Mouse (Mus musculus): ENCODE results near the gene Minos1. TPM values are rescaled to one million over a fixed set of nuclear protein-coding genes. Genes with fewer than 3 reads are reported as not detected.

Gene Minos1
- 640 and 697 TPM in 2 replicates for polyA plus RNA-seq (2015; fragmentation: Nextera tagmentation; extraction: Ambion mirVana)

DNA sequence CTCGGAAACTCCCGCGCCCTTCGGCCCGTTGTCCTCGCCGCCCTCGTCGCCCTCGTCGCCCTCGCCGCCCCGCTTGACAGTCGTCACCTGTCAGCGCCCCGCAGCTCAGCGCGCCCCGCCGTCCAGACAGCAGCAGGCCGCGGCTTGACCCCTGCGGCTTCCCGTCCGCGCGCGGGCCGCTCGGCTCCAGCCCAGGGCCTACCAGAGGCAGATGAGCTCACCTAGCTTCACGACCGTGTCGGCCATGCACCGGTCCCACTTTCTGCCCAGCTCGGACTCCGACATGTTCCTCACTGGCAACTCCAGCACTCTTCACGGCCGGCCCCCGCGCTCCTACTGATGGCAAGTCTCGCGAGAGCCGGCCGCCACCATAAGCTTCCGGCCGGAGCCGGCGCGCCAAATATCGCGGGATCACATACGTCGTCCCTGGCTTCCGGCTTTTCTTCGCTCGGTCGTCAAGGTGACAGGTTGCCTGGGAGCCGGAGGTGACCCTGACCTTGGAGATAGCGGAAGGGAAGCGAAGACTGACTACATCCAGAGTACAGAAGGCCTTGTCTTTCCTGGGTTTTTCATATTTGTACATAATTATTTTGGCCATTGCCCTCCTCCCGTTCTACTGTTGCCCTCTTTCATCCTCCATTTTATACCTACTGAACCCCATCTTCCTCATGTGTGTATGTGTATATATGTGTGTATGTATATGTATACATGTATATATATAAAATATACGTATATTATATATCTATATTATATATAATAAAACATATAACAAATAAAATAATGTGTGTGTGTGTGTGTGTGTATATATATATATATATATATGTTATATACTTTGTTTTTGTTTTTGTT lies at the start of gene Minos1:
Minos1 (minus strand) TSS at position 413 of the 849 bp plus-strand sequence.
- Histone ChIP-seq H3K9ac (ENCODE audit: low read length) (peak within 1 kb of the TSS; percentile 98), H3K4me2 (ENCODE audit: low read depth, low read length) (peak within 1 kb of the TSS; percentile 94), H3K27ac (ENCODE audit: low read length) (peak within 1 kb of the TSS; percentile 98), H3K4me1 (ENCODE audit: control insufficient read depth, insufficient read depth, low read length) (peaks cover 16% of the 10 kb centered on the region), H3K4me3 (ENCODE audit: low read length) (peak within 1 kb of the TSS; percentile 96), H3K9me3 (replicated peaks; ENCODE audit: control insufficient read depth, low read length) (no peaks in the 10 kb centered on the region), H3K27me3 (ENCODE audit: control insufficient read depth, insufficient read depth, low read length) (no peaks in the 10 kb centered on the region), H3K36me3 (ENCODE audit: control insufficient read depth, insufficient read depth) (peaks cover 5% of the 10 kb centered on the region; the same call in 1 of the 2 replicates)
- under 1% methylated on average over 63 of the region's 63 CpGs for whole genome bisulfite sequencing
- peak; percentile 96 for ATAC-seq (replicated peaks; ENCODE audit: extremely low read depth, insufficient read depth, low FRiP score)

- Histone ChIP-seq H3K4me2 (ENCODE audit: low read depth, low read length) (no peak overlapping the region), H3K4me1 (ENCODE audit: control insufficient read depth, insufficient read depth, low read length) (no peaks in the 10 kb centered on the region; the same call in 1 of the 2 replicates), H3K4me3 (ENCODE audit: low read length) (no peak overlapping the region), H3K27me3 (ENCODE audit: control insufficient read depth, insufficient read depth, low read length) (no peaks in the 10 kb centered on the region), H3K36me3 (ENCODE audit: control insufficient read depth, insufficient read depth) (no peaks in the 10 kb centered on the region), H3K27ac (ENCODE audit: low read length) (no peak overlapping the region), H3K9me3 (replicated peaks; ENCODE audit: control insufficient read depth, low read length) (peaks cover 6% of the 10 kb centered on the region; the same call in 1 of the 2 replicates), H3K9ac (ENCODE audit: low read length) (no peak overlapping the region)
- peak; percentile 64; the same call in 1 of the 2 replicates for ATAC-seq (replicated peaks; ENCODE audit: extremely low read depth, insufficient read depth, low FRiP score)
- WGBS = 44% methylated on average over 17 of the region's 17 CpGs
These were observed 49.1 kb upstream of the Minos1 start for GRCm38 (mm10) chr4:139179731-139180625.

- 79% methylated on average over 2 of the region's 2 CpGs for WGBS
These were observed 48.3 kb upstream of the Minos1 start for GRCm38 (mm10) chr4:139179218-139179617.

DNA sequence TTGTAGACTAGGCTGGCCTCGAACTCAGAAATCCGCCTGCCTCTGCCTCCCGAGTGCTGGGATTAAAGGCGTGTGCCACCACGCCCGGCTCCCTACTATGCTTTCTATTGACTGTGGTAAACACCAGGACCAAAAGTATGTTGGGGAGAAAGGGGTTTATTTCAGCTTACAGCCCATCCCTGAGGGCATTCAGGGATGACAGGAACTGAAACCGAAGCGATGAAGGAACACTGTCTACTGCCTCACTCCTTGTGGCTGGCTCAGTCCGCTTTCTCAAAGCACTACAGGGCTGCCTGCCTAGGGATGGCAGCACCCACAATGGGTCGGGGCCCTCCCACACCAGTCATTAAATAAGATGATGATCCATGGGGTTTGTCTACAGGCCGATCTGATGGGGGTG lies 47.5 kb upstream of the Minos1 start:
- Histone ChIP-seq H3K4me1 (ENCODE audit: control insufficient read depth, insufficient read depth, low read length) (no peaks in the 10 kb centered on the region; the same call in 1 of the 2 replicates), H3K27me3 (ENCODE audit: control insufficient read depth, insufficient read depth, low read length) (no peaks in the 10 kb centered on the region), H3K36me3 (ENCODE audit: control insufficient read depth, insufficient read depth) (no peaks in the 10 kb centered on the region), H3K4me2 (ENCODE audit: low read depth, low read length) (no peak overlapping the region), H3K4me3 (ENCODE audit: low read length) (no peak overlapping the region), H3K27ac (ENCODE audit: low read length) (no peak overlapping the region), H3K9me3 (replicated peaks; ENCODE audit: control insufficient read depth, low read length) (peaks cover 6% of the 10 kb centered on the region; the same call in 1 of the 2 replicates), H3K9ac (ENCODE audit: low read length) (no peak overlapping the region)
- no peak for ATAC-seq (replicated peaks; ENCODE audit: extremely low read depth, insufficient read depth, low FRiP score)
- 96% methylated on average over 11 of the region's 11 CpGs for WGBS

More at GRCm38 (mm10) chr4:139179218-139179617, 48.3 kb upstream of the Minos1 start:
- no peak overlapping the region for H3K4me2 ChIP-seq (ENCODE audit: low read depth, low read length)
- H3K4me3 ChIP-seq (ENCODE audit: low read length) = no peak overlapping the region
- H3K36me3 ChIP-seq (ENCODE audit: control insufficient read depth, insufficient read depth) = no peaks in the 10 kb centered on the region
- peaks cover 6% of the 10 kb centered on the region; the same call in 1 of the 2 replicates for H3K9me3 ChIP-seq (replicated peaks; ENCODE audit: control insufficient read depth, low read length)
- H3K27me3 ChIP-seq (ENCODE audit: control insufficient read depth, insufficient read depth, low read length) = no peaks in the 10 kb centered on the region
- no peak for ATAC-seq (replicated peaks; ENCODE audit: extremely low read depth, insufficient read depth, low FRiP score)
- no peak overlapping the region for H3K9ac ChIP-seq (ENCODE audit: low read length)
- no peak overlapping the region for H3K27ac ChIP-seq (ENCODE audit: low read length)
- H3K4me1 ChIP-seq (ENCODE audit: control insufficient read depth, insufficient read depth, low read length) = no peaks in the 10 kb centered on the region; the same call in 1 of the 2 replicates

DNA sequence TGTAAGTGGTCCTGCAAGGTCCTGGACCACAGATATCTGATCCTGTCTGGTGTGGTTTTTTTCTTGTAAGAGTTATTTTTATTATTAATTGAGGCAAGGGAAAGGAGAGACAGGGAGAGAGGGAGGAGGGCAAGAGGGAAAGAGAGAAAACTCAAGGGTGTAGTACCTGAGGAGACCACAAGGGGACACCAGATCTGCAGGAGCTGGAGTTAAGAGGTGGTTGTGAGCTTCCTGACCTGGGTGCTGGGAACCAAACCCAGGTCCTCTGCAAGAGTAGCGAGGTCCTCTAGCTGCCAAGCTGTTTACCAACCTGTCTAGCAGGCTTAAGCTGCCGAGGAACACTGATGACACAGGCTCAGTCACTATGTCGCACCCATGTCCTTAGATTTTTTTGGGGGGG lies 47.0 kb upstream of the Minos1 start:
- Histone ChIP-seq H3K4me3 (ENCODE audit: low read length) (no peak overlapping the region), H3K27ac (ENCODE audit: low read length) (no peak overlapping the region), H3K36me3 (ENCODE audit: control insufficient read depth, insufficient read depth) (no peaks in the 10 kb centered on the region), H3K9ac (ENCODE audit: low read length) (no peak overlapping the region), H3K9me3 (replicated peaks; ENCODE audit: control insufficient read depth, low read length) (peaks cover 6% of the 10 kb centered on the region; the same call in 1 of the 2 replicates), H3K4me2 (ENCODE audit: low read depth, low read length) (no peak overlapping the region), H3K27me3 (ENCODE audit: control insufficient read depth, insufficient read depth, low read length) (no peaks in the 10 kb centered on the region), H3K4me1 (ENCODE audit: control insufficient read depth, insufficient read depth, low read length) (no peaks in the 10 kb centered on the region; the same call in 1 of the 2 replicates)
- no peak for ATAC-seq (replicated peaks; ENCODE audit: extremely low read depth, insufficient read depth, low FRiP score)
- WGBS = 94% methylated on average over 3 of the region's 3 CpGs

DNA sequence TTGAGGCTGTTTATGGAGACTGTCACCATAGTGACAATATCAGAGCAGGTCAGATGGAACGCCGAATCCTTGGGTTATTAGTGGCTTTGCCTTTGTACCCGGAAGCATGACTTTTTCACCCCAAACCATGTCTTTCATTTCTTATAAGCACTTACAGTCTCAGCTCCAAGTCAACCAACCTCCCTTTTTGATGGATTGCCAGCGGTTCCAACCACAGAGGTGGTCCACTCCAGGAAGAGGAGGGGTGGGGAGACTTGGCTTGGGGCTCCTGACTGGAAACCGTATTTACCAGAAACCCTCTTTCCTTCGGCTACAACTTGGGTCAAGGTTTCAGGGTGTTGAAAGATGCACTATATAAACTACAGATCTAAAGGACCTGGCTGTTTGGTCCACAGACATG lies 45.1 kb upstream of the Minos1 start:
- ATAC-seq (replicated peaks; ENCODE audit: extremely low read depth, insufficient read depth, low FRiP score) = no peak

DNA sequence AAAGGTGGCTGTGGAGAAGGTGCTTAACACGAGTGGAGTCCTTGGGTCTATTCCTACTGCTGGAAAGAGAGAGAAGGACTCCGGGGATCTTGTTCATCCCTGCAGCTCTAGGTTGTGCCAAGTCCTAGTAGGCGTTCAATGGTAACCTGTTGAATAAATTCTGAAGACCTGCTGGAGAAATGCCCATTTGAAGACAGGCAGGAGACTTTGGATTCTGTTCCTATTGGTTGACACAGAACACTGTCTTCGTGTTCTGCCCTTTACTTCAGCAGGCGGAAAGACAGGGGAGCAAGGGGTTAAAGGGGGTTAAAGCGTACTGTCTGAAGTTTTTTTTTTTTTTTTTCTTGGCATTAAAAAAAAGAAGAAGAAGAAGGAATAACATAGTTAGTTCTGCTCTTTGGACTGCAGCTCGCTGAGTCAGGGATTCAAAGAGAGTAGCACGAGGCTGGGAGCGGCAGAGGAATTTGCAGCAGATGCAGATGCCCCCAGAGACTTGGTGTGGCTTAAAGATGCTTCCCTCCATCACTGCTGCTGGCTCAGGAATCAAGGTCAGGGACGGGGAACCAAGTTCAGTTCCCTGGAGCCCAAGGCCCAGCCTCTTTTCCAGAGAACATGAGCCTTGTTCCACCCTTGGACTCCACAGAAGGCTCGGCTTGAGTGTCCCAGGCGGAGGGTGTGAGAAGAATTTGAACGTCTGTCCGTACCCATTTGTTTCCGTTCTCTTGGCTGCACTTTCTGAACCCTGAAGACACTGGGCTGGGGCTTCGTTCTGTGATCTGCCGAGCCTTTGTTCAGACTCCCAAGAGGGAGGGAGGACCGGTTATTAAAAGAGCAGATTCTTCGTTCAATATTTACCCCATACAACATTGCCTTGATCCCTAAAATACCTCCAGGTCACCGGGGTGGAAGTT lies 44.4 kb upstream of the Minos1 start:
- Histone ChIP-seq H3K36me3 (ENCODE audit: control insufficient read depth, insufficient read depth) (no peaks in the 10 kb centered on the region), H3K4me1 (ENCODE audit: control insufficient read depth, insufficient read depth, low read length) (no peaks in the 10 kb centered on the region; the same call in 1 of the 2 replicates), H3K9me3 (replicated peaks; ENCODE audit: control insufficient read depth, low read length) (peaks cover 6% of the 10 kb centered on the region; the same call in 1 of the 2 replicates), H3K27me3 (ENCODE audit: control insufficient read depth, insufficient read depth, low read length) (no peaks in the 10 kb centered on the region), H3K4me3 (ENCODE audit: low read length) (no peak overlapping the region), H3K27ac (ENCODE audit: low read length) (no peak overlapping the region), H3K4me2 (ENCODE audit: low read depth, low read length) (peak overlapping the region; percentile 0; the same call in 1 of the 2 replicates), H3K9ac (ENCODE audit: low read length) (no peak overlapping the region)
- WGBS = 53% methylated on average over 20 of the region's 20 CpGs
- ATAC-seq (replicated peaks; ENCODE audit: extremely low read depth, insufficient read depth, low FRiP score) = no peak

More for the DNA sequence above, 45.1 kb upstream of the Minos1 start:
- WGBS = 45% methylated on average over 6 of the region's 6 CpGs
- no peak overlapping the region for H3K4me3 ChIP-seq (ENCODE audit: low read length)
- no peak overlapping the region for H3K27ac ChIP-seq (ENCODE audit: low read length)
- no peaks in the 10 kb centered on the region for H3K36me3 ChIP-seq (ENCODE audit: control insufficient read depth, insufficient read depth)
- H3K4me2 ChIP-seq (ENCODE audit: low read depth, low read length) = no peak overlapping the region; the same call in 1 of the 2 replicates
- H3K27me3 ChIP-seq (ENCODE audit: control insufficient read depth, insufficient read depth, low read length) = no peaks in the 10 kb centered on the region
- peaks cover 6% of the 10 kb centered on the region; the same call in 1 of the 2 replicates for H3K9me3 ChIP-seq (replicated peaks; ENCODE audit: control insufficient read depth, low read length)
- H3K9ac ChIP-seq (ENCODE audit: low read length) = no peak overlapping the region
- H3K4me1 ChIP-seq (ENCODE audit: control insufficient read depth, insufficient read depth, low read length) = no peaks in the 10 kb centered on the region; the same call in 1 of the 2 replicates

GRCm38 (mm10) chr4:139169748-139170279 lies 38.9 kb upstream of the Minos1 start:
- Histone ChIP-seq H3K4me2 (ENCODE audit: low read depth, low read length) (no peak overlapping the region), H3K27ac (ENCODE audit: low read length) (no peak overlapping the region), H3K4me3 (ENCODE audit: low read length) (no peak overlapping the region), H3K36me3 (ENCODE audit: control insufficient read depth, insufficient read depth) (no peaks in the 10 kb centered on the region), H3K4me1 (ENCODE audit: control insufficient read depth, insufficient read depth, low read length) (no peaks in the 10 kb centered on the region), H3K9me3 (replicated peaks; ENCODE audit: control insufficient read depth, low read length) (no peaks in the 10 kb centered on the region), H3K9ac (ENCODE audit: low read length) (no peak overlapping the region), H3K27me3 (ENCODE audit: control insufficient read depth, insufficient read depth, low read length) (no peaks in the 10 kb centered on the region)
- 80% methylated on average over 12 of the region's 12 CpGs for WGBS
- no peak for ATAC-seq (replicated peaks; ENCODE audit: extremely low read depth, insufficient read depth, low FRiP score)
